Mouse (Mus musculus) CD4-positive helper T cell, adult 2 months (primary cell): ENCODE measurements around the gene Egln1.

Experiments used
- DNase-seq: peaks from one replicate; pipeline ENCODE4 v3.0.0-alpha.2; 2012; ENCODE audit warnings: low read depth, missing footprints, low spot score

Gene Egln1

GRCm38 (mm10) chr8:124947865-124948732 is 1.0 kb downstream of the Egln1 start:
- peak; percentile 65 for DNase-seq

- DNase-seq: no peak
Measured at GRCm38 (mm10) chr8:124944406-124944805, 4.7 kb downstream of the Egln1 start.

GRCm38 (mm10) chr8:124943801-124944200 is 5.3 kb downstream of the Egln1 start:
- no peak for DNase-seq

- no peak for DNase-seq
Measured at GRCm38 (mm10) chr8:124937293-124937692, 11.8 kb downstream of the Egln1 start.

- DNase-seq: no peak
Measured at GRCm38 (mm10) chr8:124936699-124937098, 12.4 kb downstream of the Egln1 start.

- DNase-seq: no peak
Measured at GRCm38 (mm10) chr8:124935116-124935515, 14.0 kb downstream of the Egln1 start.

GRCm38 (mm10) chr8:124932435-124932834 is 16.7 kb downstream of the Egln1 start:
- no peak for DNase-seq

- no peak for DNase-seq
Measured at GRCm38 (mm10) chr8:124930649-124931048, 18.5 kb downstream of the Egln1 start.

- DNase-seq: no peak
Measured at GRCm38 (mm10) chr8:124930086-124930485, 19.0 kb downstream of the Egln1 start.

GRCm38 (mm10) chr8:124929006-124929405 is 20.1 kb downstream of the Egln1 start:
- DNase-seq: no peak

- DNase-seq: no peak
Measured at GRCm38 (mm10) chr8:124926351-124926771, 22.8 kb downstream of the Egln1 start.

GRCm38 (mm10) chr8:124925544-124926266 is 23.4 kb downstream of the Egln1 start:
- DNase-seq: no peak

GRCm38 (mm10) chr8:124923971-124924652 is 25.0 kb downstream of the Egln1 start:
- no peak for DNase-seq

GRCm38 (mm10) chr8:124922490-124923089 is 26.5 kb downstream of the Egln1 start:
- DNase-seq: no peak

GRCm38 (mm10) chr8:124921369-124922279 is 27.5 kb downstream of the Egln1 start:
- no peak for DNase-seq

GRCm38 (mm10) chr8:124917741-124918484 is 31.2 kb downstream of the Egln1 start:
- DNase-seq: no peak

GRCm38 (mm10) chr8:124914061-124914460 is 35.1 kb downstream of the Egln1 start:
- DNase-seq: no peak

- no peak for DNase-seq
Measured at GRCm38 (mm10) chr8:124911938-124912872, 36.9 kb downstream of the Egln1 start.

GRCm38 (mm10) chr8:124910349-124910748 is 38.8 kb downstream of the Egln1 start:
- DNase-seq: no peak
